In genomic region chr3:27906647-27907209, GRCm38 (mm10) we compare ENCODE assay signal across 17 mouse cellular contexts. TPM values are rescaled to one million over a fixed set of nuclear protein-coding genes. Genes with fewer than 3 reads are reported as not detected.
A peak's percentile ranks its signal among the peaks of the same experiment; 100 is the strongest.
DNase-seq lines count a peak whose midpoint lies in the region; ATAC-seq and TF ChIP-seq lines count a peak whose summit lies in the region.
"Had no signal": no experiment of that assay in that cellular context is flagged by ENCODE, and none has a peak within 500 bp of the region (broad histone marks: within the 10 kb centered on the region; RNA-seq: fewer than 3 reads in every experiment).

No protein-coding gene starts in this region.

- TF ChIP-seq EP300 in liver, postnatal 0 days (IDR thresholded peaks at IDR 0.05; ENCODE audit: low read depth), result no peak

- no peaks in the 10 kb centered on the region for H3K27me3 ChIP-seq in heart, embryonic 12.5 days (replicated peaks)
- no peaks in the 10 kb centered on the region for H3K27me3 ChIP-seq in liver, postnatal 0 days (ENCODE audit: insufficient read depth, low read length)
- no peaks in the 10 kb centered on the region for H3K27me3 ChIP-seq in limb, embryonic 13.5 days
- H3K27me3 ChIP-seq: forebrain, embryonic 12.5 days; heart, embryonic 15.5 days; neural tube, embryonic 15.5 days had no signal

- no peak overlapping the region for H3K27ac ChIP-seq in heart, embryonic 12.5 days (ENCODE audit: poor library complexity, severe bottlenecking)
- peak overlapping the region; percentile 88; the same call in 1 of the 2 replicates for H3K27ac ChIP-seq in liver, postnatal 0 days (ENCODE audit: low read depth)
- H3K27ac ChIP-seq in limb, embryonic 13.5 days, result no peak overlapping the region
- H3K27ac ChIP-seq: forebrain, embryonic 12.5 days; heart, embryonic 15.5 days; neural tube, embryonic 15.5 days had no signal

- no peak for DNase-seq in heart, postnatal 4 days
- DNase-seq in liver, postnatal 0 days, result no peak
- DNase-seq in liver, result no peak
- peak; percentile 22 for DNase-seq in retina, embryonic 14.5 days (ENCODE audit: low spot score)
- no peak for DNase-seq in spleen, adult 18-20 months
- DNase-seq: adrenal gland, postnatal 14 days; cerebellum, adult 9-11 months; kidney, postnatal 14 days; lung, postnatal 36 days; thymus, adult 2 months had no signal

- no peaks in the 10 kb centered on the region for H3K36me3 ChIP-seq in heart, embryonic 12.5 days
- no peaks in the 10 kb centered on the region for H3K36me3 ChIP-seq in liver, postnatal 0 days (replicated peaks; ENCODE audit: insufficient read depth, low read length)
- H3K36me3 ChIP-seq in limb, embryonic 13.5 days, result no peaks in the 10 kb centered on the region
- H3K36me3 ChIP-seq: forebrain, embryonic 12.5 days; heart, embryonic 15.5 days; neural tube, embryonic 15.5 days had no signal

- 0 out of 2 replicates have a peak, but pooled peaks have one; percentile 20 for ATAC-seq in heart, embryonic 12.5 days (ENCODE audit: insufficient number of reproducible peaks, low FRiP score)
- ATAC-seq in liver, postnatal 0 days, result no peak
- ATAC-seq in limb, embryonic 13.5 days (ENCODE audit: low FRiP score, low read depth), result 0 out of 2 replicates have a peak, but pooled peaks have one; percentile 32

- no peak overlapping the region for H3K4me2 ChIP-seq in heart, embryonic 12.5 days
- no peak overlapping the region for H3K4me2 ChIP-seq in liver, postnatal 0 days (ENCODE audit: low read depth, low read length)
- H3K4me2 ChIP-seq in limb, embryonic 13.5 days (replicated peaks), result no peak overlapping the region
- H3K4me2 ChIP-seq: forebrain, embryonic 12.5 days; heart, embryonic 15.5 days; neural tube, embryonic 15.5 days had no signal

- TF ChIP-seq CTCF in liver, postnatal 0 days (IDR thresholded peaks at IDR 0.05; ENCODE audit: low read depth), result no peak

- H3K9me3 ChIP-seq in heart, embryonic 12.5 days (replicated peaks), result peaks cover 4% of the 10 kb centered on the region
- H3K9me3 ChIP-seq in liver, postnatal 0 days (ENCODE audit: low read length), result peaks cover 8% of the 10 kb centered on the region; the same call in 1 of the 2 replicates
- H3K9me3 ChIP-seq in limb, embryonic 13.5 days, result 0 out of 2 replicates have a peak, but pooled peaks cover 3% of the 10 kb centered on the region
- H3K9me3 ChIP-seq: heart, embryonic 15.5 days had no signal

- H3K4me1 ChIP-seq in heart, embryonic 12.5 days (replicated peaks), result peaks cover 10% of the 10 kb centered on the region
- H3K4me1 ChIP-seq in liver, postnatal 0 days (ENCODE audit: insufficient read depth), result peaks cover 13% of the 10 kb centered on the region; the same call in 1 of the 2 replicates
- H3K4me1 ChIP-seq in limb, embryonic 13.5 days, result no peaks in the 10 kb centered on the region

- WGBS in heart, embryonic 12.5 days, result 77% methylated on average over 7 of the region's 7 CpGs
- WGBS in liver, postnatal 0 days (ENCODE audit: insufficient replicate concordance), result 78% methylated on average over 7 of the region's 7 CpGs
- 82% methylated on average over 7 of the region's 7 CpGs for WGBS in limb, embryonic 13.5 days

- no peak overlapping the region for H3K4me3 ChIP-seq in heart, embryonic 12.5 days
- H3K4me3 ChIP-seq in liver, postnatal 0 days (ENCODE audit: low read depth, low read length), result no peak overlapping the region
- H3K4me3 ChIP-seq in limb, embryonic 13.5 days, result no peak overlapping the region
- H3K4me3 ChIP-seq: forebrain, embryonic 12.5 days; heart, embryonic 15.5 days; neural tube, embryonic 15.5 days had no signal

- H3K9ac ChIP-seq in heart, embryonic 12.5 days, result no peak overlapping the region
- H3K9ac ChIP-seq in liver, postnatal 0 days (replicated peaks), result no peak overlapping the region
- H3K9ac ChIP-seq in limb, embryonic 13.5 days, result no peak overlapping the region
- H3K9ac ChIP-seq: forebrain, embryonic 12.5 days; heart, embryonic 15.5 days; neural tube, embryonic 15.5 days had no signal

RNA-seq across cellular contexts. Expression of gene Tmem212, which starts 10.6 kb away (rescaled TPM):
- not detected in 2 replicates for polyA plus RNA-seq in heart, embryonic 12.5 days (2016; fragmentation: Nextera tagmentation; extraction: Ambion mirVana)
- not detected for total RNA-seq in heart, postnatal 4 days (2021)
- polyA plus RNA-seq in liver, postnatal 0 days (2015; fragmentation: Nextera tagmentation; extraction: Ambion mirVana), result 0.21 and 0.26 TPM in 2 replicates
- not detected in 2 replicates for polyA plus RNA-seq in limb, embryonic 13.5 days (2015; fragmentation: Nextera tagmentation; extraction: Ambion mirVana)
- total RNA-seq: adrenal gland, postnatal 14 days; MEL had no signal
- polyA plus RNA-seq: embryonic facial prominence, embryonic 11.5 days; forebrain, embryonic 12.5 days; heart, embryonic 15.5 days had no signal

RNA-seq across cellular contexts. Expression of gene Pld1, which starts 31.8 kb away (rescaled TPM):
- polyA plus RNA-seq in heart, embryonic 12.5 days (2016; fragmentation: Nextera tagmentation; extraction: Ambion mirVana), result 7.6 and 8.1 TPM in 2 replicates
- 10 to 100 TPM; 13.3 to 14.3 TPM for total RNA-seq in heart, postnatal 4 days (2021)
- 4.9 and 5.1 TPM in 2 replicates for polyA plus RNA-seq in liver, postnatal 0 days (2015; fragmentation: Nextera tagmentation; extraction: Ambion mirVana)
- polyA plus RNA-seq in limb, embryonic 13.5 days (2015; fragmentation: Nextera tagmentation; extraction: Ambion mirVana), result 4.5 and 5.4 TPM in 2 replicates
- total RNA-seq: MEL had no signal
